Mouse (Mus musculus): Measurements from ENCODE around the gene Rbfox2. TPM values are rescaled to one million over a fixed set of nuclear protein-coding genes. Genes with fewer than 3 reads are reported as not detected.

The Rbfox2 gene
- polyA plus RNA-seq, 1 experiment: 6.6 TPM

- no peak for TF ChIP-seq POLR2A (IDR thresholded peaks at IDR 0.05; ENCODE audit: low read depth, low read length)
- no peak for TF ChIP-seq CTCF (IDR thresholded peaks at IDR 0.05; ENCODE audit: extremely low read depth, insufficient read depth, insufficient read length, insufficient replicate concordance)
- WGBS: 77% methylated on average over 14 of the region's 14 CpGs
- Histone ChIP-seq H3K4me3 (ENCODE audit: extremely low read depth, insufficient read depth, insufficient read length) (no peak overlapping the region), H3K4me1 (ENCODE audit: control insufficient read depth, insufficient read depth, insufficient read length) (no peaks in the 10 kb centered on the region), H3K36me3 (ENCODE audit: control insufficient read depth, insufficient read depth, low read length) (no peaks in the 10 kb centered on the region), H3K27me3 (ENCODE audit: control insufficient read depth, insufficient read depth, low read length) (no peaks in the 10 kb centered on the region), H3K27ac (ENCODE audit: insufficient read depth, low read length) (no peak overlapping the region)
- no peak for DNase-seq (ENCODE audit: low read depth in 1 of 2, low spot score in 2 of 2)
Observed at GRCm38 (mm10) chr15:77192154-77192935, 114.5 kb downstream of the Rbfox2 start.

- Histone ChIP-seq H3K4me1 (ENCODE audit: control insufficient read depth, insufficient read depth, insufficient read length) (no peaks in the 10 kb centered on the region), H3K4me3 (ENCODE audit: extremely low read depth, insufficient read depth, insufficient read length) (no peak overlapping the region), H3K36me3 (ENCODE audit: control insufficient read depth, insufficient read depth, low read length) (no peaks in the 10 kb centered on the region), H3K27ac (ENCODE audit: insufficient read depth, low read length) (no peak overlapping the region), H3K27me3 (ENCODE audit: control insufficient read depth, insufficient read depth, low read length) (no peaks in the 10 kb centered on the region)
- 100% methylated on average over 1 of the region's 1 CpGs for WGBS
- TF ChIP-seq CTCF (IDR thresholded peaks at IDR 0.05; ENCODE audit: extremely low read depth, insufficient read depth, insufficient read length, insufficient replicate concordance) (no peak), POLR2A (IDR thresholded peaks at IDR 0.05; ENCODE audit: low read depth, low read length) (no peak)
- no peak for DNase-seq (ENCODE audit: low read depth in 1 of 2, low spot score in 2 of 2)
Observed at GRCm38 (mm10) chr15:77186096-77186495, 120.7 kb downstream of the Rbfox2 start.

- Histone ChIP-seq H3K36me3 (ENCODE audit: control insufficient read depth, insufficient read depth, low read length) (no peaks in the 10 kb centered on the region), H3K27me3 (ENCODE audit: control insufficient read depth, insufficient read depth, low read length) (no peaks in the 10 kb centered on the region), H3K27ac (ENCODE audit: insufficient read depth, low read length) (no peak overlapping the region), H3K4me3 (ENCODE audit: extremely low read depth, insufficient read depth, insufficient read length) (no peak overlapping the region), H3K4me1 (ENCODE audit: control insufficient read depth, insufficient read depth, insufficient read length) (no peaks in the 10 kb centered on the region)
- no peak for TF ChIP-seq CTCF (IDR thresholded peaks at IDR 0.05; ENCODE audit: extremely low read depth, insufficient read depth, insufficient read length, insufficient replicate concordance)
- no peak for TF ChIP-seq POLR2A (IDR thresholded peaks at IDR 0.05; ENCODE audit: low read depth, low read length)
- DNase-seq (ENCODE audit: low read depth in 1 of 2, low spot score in 2 of 2): no peak
- WGBS: 87% methylated on average over 5 of the region's 5 CpGs
Observed at GRCm38 (mm10) chr15:77185614-77186013, 121.2 kb downstream of the Rbfox2 start.

GRCm38 (mm10) chr15:77182800-77183199, 124.0 kb downstream of the Rbfox2 start:
- no peak for TF ChIP-seq POLR2A (IDR thresholded peaks at IDR 0.05; ENCODE audit: low read depth, low read length)
- WGBS: 91% methylated on average over 5 of the region's 5 CpGs
- H3K4me1 ChIP-seq (ENCODE audit: control insufficient read depth, insufficient read depth, insufficient read length): no peaks in the 10 kb centered on the region
- no peak overlapping the region for H3K4me3 ChIP-seq (ENCODE audit: extremely low read depth, insufficient read depth, insufficient read length)
- no peak for DNase-seq (ENCODE audit: low read depth in 1 of 2, low spot score in 2 of 2)
- no peak overlapping the region for H3K27ac ChIP-seq (ENCODE audit: insufficient read depth, low read length)
- no peaks in the 10 kb centered on the region for H3K27me3 ChIP-seq (ENCODE audit: control insufficient read depth, insufficient read depth, low read length)
- no peaks in the 10 kb centered on the region for H3K36me3 ChIP-seq (ENCODE audit: control insufficient read depth, insufficient read depth, low read length)

- Histone ChIP-seq H3K27me3 (ENCODE audit: control insufficient read depth, insufficient read depth, low read length) (no peaks in the 10 kb centered on the region), H3K4me3 (ENCODE audit: extremely low read depth, insufficient read depth, insufficient read length) (no peak overlapping the region), H3K27ac (ENCODE audit: insufficient read depth, low read length) (no peak overlapping the region), H3K4me1 (ENCODE audit: control insufficient read depth, insufficient read depth, insufficient read length) (no peaks in the 10 kb centered on the region), H3K36me3 (ENCODE audit: control insufficient read depth, insufficient read depth, low read length) (no peaks in the 10 kb centered on the region)
- DNase-seq (ENCODE audit: low read depth in 1 of 2, low spot score in 2 of 2): no peak
- TF ChIP-seq POLR2A (IDR thresholded peaks at IDR 0.05; ENCODE audit: low read depth, low read length) (no peak), CTCF (IDR thresholded peaks at IDR 0.05; ENCODE audit: extremely low read depth, insufficient read depth, insufficient read length, insufficient replicate concordance) (no peak)
- 83% methylated on average over 5 of the region's 5 CpGs for WGBS
Observed at GRCm38 (mm10) chr15:77174018-77174417, 132.8 kb downstream of the Rbfox2 start.

GRCm38 (mm10) chr15:77172414-77172813, 134.4 kb downstream of the Rbfox2 start:
- 90% methylated on average over 3 of the region's 3 CpGs for WGBS
- TF ChIP-seq POLR2A (IDR thresholded peaks at IDR 0.05; ENCODE audit: low read depth, low read length) (no peak), CTCF (IDR thresholded peaks at IDR 0.05; ENCODE audit: extremely low read depth, insufficient read depth, insufficient read length, insufficient replicate concordance) (no peak)
- no peak overlapping the region for H3K4me3 ChIP-seq (ENCODE audit: extremely low read depth, insufficient read depth, insufficient read length)
- no peak for DNase-seq (ENCODE audit: low read depth in 1 of 2, low spot score in 2 of 2)
- no peaks in the 10 kb centered on the region for H3K36me3 ChIP-seq (ENCODE audit: control insufficient read depth, insufficient read depth, low read length)
- no peaks in the 10 kb centered on the region for H3K27me3 ChIP-seq (ENCODE audit: control insufficient read depth, insufficient read depth, low read length)
- H3K27ac ChIP-seq (ENCODE audit: insufficient read depth, low read length): no peak overlapping the region
- no peaks in the 10 kb centered on the region for H3K4me1 ChIP-seq (ENCODE audit: control insufficient read depth, insufficient read depth, insufficient read length)

GRCm38 (mm10) chr15:77168781-77169180, 138.0 kb downstream of the Rbfox2 start:
- no peaks in the 10 kb centered on the region for H3K27me3 ChIP-seq (ENCODE audit: control insufficient read depth, insufficient read depth, low read length)
- no peaks in the 10 kb centered on the region for H3K36me3 ChIP-seq (ENCODE audit: control insufficient read depth, insufficient read depth, low read length)
- H3K27ac ChIP-seq (ENCODE audit: insufficient read depth, low read length): no peak overlapping the region
- H3K4me1 ChIP-seq (ENCODE audit: control insufficient read depth, insufficient read depth, insufficient read length): no peaks in the 10 kb centered on the region
- no peak for DNase-seq (ENCODE audit: low read depth in 1 of 2, low spot score in 2 of 2)
- no peak for TF ChIP-seq POLR2A (IDR thresholded peaks at IDR 0.05; ENCODE audit: low read depth, low read length)
- no peak for TF ChIP-seq CTCF (IDR thresholded peaks at IDR 0.05; ENCODE audit: extremely low read depth, insufficient read depth, insufficient read length, insufficient replicate concordance)
- no peak overlapping the region for H3K4me3 ChIP-seq (ENCODE audit: extremely low read depth, insufficient read depth, insufficient read length)
- 73% methylated on average over 2 of the region's 2 CpGs for WGBS
